Mouse (Mus musculus) lung, postnatal 36 days (tissue): ENCODE measurements around the gene Synj1.

Source experiments
- DNase-seq: peaks from one replicate; pipeline ENCODE4 v3.0.0; 2022; ENCODE audit warnings: mixed read lengths

Gene Synj1

DNA sequence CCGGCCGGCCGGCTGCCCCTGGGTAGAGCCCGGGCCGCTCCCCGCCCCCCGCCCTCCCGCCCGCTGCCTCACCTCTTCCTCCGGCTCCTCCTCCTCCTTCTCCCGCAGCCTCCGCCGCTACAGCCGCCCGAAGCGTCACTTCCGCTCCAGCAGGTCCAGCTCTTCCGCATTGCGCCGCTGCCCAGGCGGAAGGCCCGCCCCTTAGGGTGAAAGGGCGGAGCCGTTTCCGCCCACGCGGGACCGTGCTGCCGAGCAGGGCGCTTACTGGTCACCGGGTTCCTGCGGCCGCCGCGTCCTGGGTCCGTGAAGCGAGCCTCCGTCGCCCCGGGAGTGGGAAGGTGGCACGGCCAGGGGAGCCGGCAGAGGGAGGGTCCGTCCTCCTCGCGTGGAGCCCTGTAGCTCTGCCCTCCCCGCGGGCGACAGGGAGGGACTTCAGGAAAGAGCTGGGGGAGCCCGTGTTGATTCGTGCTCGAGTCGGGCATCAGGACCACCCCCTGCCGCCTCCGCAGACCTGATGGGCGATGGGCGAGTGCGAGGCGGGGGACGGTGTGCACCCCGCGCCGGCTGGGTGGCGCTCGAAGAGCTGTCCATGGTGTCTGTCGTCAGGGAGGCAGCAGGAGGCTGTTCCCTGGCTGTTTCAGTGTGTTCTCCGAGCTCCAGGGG is at the start of gene Synj1:
TSS of gene Synj1 (minus strand) at position 288 of the 663 bp plus-strand sequence.
- peak; percentile 93 for DNase-seq

DNA sequence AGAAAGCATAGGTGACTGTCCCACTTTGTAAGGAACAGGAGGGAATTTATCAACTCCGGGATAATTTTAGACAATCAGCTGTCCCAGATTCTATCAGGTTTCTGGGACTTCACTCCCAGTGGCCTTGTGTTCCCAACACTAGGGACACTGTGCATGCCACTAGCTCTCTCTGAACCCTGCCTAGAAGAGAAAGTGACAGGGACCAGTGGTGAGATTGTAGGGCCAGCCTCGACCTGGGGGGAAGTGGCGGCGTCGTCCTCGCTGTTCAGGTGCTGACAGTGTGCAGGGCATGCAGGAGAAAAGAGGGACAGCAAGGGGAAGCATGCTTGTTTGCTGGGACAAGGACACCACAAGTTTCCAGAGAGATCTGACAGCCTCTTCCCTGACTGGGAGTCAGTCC is 46.6 kb upstream of the Synj1 start:
- DNase-seq, result no peak

DNA sequence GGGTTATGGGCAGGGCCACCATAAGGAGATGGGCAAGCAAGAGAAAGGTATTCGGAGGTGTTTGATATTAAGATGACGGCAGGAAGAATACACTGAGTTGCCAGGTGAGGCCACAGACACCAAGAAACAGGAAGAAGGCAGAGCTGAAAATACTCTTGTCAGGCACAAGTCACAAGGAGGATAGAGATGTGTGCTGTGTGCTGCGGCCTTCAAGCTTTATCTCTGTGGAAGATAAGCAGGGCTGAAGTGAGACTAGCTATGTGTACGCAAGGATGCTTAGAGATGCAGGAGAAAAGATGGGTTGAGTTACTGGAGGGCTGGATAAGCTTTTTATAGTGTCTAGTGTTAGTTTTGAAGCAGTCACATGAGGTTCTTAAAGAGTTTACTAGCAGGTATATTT is 46.2 kb upstream of the Synj1 start:
- DNase-seq, result no peak

DNA sequence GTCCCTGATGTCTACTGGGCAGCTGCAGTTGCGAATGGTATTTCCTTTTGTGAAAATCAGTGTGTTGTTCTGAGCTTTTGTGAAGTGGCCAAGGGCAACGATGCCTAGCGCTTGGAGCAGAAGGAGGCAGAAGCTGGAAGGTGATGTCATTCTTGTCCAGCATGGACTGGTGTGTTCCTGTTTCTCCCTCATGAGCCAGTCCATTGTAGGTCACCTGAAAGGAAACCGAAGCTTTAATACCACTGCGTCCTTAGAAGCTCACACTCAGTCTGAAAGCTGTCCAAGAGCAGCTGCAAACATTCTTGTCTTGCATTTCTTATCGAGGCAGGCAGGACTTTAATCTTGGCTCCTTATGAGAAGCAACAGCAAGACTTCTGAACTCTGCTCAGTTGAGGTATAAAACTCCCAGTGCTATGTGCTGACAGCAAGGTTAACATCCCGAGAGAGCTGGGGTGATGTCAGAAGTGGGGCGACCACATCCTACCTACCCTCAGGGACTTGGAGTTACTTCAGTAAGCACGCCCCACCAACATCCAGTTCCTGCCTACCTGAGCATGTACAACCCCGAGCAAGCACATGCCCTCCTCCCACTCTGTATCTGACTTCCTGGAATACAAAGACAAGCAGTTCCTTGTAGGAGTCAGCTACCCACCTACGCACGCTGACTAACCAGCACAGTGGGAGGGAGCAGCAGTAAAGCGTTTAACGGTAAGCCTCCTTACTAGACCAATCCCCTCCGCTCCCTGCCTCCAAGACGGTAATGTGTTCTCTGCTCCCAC is 45.1 kb upstream of the Synj1 start:
- peak; percentile 37 for DNase-seq

DNA sequence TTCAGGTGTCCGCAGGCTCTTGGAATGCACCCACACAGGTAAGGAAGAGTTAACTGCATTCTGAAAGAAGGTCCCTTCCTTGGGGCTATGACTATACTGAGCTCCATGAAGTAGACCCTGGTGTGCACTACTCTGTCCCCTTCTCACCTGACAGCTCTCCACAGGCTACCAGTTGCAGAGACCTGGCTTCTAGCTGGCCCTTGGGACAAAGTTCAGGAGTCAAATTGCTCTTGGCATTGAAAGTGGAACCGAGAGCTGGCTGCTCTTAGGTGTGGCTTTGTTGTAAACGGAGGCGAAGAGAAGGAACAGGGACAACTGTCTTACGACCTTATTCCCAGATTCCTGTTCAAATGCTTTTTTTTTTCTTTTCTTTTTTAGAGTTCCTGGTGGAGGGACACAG is 44.0 kb upstream of the Synj1 start:
- no peak for DNase-seq

DNA sequence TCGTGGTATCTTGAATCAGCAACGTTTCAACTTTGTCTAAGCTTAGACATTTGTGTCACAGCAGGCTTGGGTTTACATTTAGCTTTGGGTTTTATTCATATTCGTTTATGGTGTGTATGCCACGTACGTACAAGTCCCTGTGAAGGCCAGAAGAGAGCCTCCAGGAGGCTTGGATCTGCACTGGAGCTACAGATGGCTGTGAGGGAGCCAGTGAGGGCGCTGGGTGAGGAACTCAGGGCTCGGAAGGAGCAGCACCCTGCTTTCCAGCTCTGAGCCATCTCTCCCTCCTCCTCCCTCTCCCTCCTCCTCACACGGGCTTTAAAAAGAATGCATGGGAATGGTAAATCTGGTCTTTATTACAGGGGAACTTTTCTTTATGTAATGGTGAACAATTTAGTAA is 42.5 kb upstream of the Synj1 start:
- no peak for DNase-seq

DNA sequence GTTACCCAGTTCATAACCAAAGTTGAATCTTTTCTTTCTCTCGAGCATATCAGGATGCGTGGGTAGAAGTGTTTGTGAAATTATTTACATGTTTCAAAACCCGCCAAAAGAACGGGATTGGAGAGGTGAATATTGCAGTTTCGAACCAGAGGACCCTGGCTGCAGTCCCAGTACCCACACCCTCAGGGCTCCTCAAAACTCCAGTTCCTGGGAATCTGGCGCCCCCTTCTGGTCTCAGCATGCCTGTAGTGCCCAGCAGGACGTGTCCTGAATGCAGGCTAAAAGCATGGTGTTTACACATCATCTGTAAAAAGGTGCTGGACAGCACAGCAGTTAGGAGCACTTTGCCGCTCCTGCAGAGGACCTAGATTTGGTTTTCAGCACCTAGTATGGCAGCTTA is 34.4 kb upstream of the Synj1 start:
- peak; percentile 71 for DNase-seq

DNA sequence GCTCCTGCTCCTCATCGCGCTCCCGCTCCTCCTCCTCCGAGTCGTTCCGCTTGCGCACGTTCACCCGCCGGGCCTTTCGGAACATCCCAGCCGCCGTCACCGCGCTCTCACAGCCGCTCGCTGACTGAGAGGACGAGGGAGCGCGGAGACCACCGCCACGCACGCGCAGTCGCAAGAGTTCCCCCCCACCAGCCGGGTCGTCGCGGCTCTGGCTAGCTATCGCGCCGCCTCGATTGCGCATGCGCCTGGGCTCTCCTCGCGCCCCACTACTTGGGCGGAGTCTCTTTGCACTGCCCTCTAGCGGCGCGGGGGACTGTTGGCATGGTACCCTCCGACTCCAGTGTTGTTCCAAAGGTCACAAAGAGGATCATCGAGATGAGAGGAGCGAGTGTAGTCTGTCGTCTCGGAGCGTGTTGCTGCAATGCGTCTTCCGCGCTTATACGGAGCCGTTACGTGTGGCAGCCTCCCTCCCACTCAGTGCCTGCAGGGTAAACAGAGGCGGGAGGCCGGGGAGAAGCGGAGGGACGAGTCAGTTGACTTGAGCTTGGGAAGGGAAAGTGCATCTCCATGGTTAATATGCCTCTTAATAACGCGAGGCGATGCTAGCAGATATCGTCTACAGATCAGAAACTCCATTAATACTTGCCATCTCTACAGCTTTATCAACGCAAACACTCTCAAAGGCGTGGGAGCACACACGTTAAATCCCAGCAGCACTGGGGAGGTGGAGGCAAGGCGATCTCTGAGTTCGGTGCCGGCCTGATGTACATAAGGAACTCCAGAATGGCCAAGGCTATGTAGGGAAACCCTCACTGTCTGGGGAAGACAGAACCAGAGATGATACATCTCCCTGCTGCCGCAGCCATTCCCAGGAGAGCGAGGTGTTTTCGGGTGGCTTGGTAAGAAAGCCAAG is 33.4 kb upstream of the Synj1 start, which contains the start of gene Paxbp1:
TSS of gene Paxbp1 (minus strand) at position 274 of the 913 bp plus-strand sequence.
- peak; percentile 99 for DNase-seq

DNA sequence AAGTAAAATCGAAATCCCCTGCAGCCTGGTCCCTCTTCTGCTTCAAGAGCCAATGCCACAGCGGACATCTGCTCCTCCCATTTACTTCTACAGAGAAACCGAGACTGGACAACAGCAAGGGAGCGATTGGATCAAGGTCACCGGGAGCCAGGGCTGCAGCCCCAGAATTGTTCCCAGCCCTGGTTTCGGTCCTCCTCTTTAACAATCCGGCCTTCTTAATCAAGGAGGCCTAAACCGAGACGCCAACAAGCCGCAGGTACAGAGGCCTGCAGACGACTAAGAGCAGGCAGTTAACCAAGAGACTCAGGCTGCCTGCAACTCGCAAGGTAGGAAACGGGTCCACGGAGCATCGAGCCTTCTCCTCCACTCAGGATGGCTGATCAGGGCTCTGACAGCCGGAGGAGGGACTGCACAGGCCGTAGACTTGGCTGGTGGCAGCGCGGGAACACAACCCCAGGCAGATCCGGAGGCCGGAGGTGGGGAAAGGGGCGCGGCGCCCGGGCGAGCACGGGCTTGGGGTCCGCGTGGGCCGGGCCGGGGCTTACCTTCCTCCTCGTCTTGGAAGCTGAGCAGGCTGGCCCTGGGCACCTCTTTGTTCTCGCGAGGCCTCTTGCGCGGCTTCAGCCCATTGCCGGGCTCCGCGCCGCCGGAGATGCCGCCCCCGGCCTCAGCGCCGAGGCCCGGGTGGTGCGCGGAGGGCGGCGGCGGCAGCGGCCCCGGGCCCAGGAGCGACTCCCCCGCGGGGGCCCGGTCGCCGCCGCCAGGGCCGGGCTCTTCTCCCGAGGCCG is 32.5 kb upstream of the Synj1 start:
- DNase-seq, result peak; percentile 60

DNA sequence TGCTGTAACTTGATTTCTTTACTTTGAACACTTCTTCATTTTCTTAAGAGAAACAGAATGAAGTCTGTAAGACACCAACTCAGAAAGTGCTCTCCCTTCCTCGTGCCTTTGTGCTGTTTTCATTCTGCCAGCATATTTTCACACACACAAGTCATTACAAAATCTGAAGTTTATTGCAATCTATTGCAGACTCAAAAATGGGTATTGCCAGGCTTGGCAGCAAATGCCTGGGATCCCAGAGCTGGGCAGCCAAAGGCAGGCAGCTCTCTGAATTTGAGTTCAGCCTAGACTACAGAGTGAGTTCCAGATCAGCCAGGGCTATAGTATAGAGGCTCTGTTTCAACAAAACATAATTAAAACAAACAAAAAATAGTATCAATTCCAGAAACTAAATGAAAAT is 31.5 kb upstream of the Synj1 start:
- DNase-seq, result no peak

DNA sequence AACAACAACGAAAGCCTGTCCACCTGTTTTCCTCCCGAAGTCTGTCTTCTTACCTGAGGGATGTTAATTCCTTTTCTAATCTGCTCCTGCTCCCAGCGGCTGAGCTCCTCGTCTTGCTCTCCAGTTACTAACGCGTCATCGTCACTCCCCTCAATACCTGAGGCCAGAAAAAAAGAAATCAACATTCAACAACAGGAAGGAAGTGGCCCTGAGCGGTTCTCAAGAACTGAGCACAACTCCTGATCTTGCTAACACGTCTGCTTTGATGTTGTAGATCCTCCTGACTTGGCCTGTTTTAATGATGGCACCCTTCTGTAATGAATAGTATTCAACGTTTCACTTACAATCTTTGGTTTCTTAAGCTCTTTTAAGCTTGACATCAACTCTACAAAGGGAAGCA is 24.8 kb upstream of the Synj1 start:
- no peak for DNase-seq

DNA sequence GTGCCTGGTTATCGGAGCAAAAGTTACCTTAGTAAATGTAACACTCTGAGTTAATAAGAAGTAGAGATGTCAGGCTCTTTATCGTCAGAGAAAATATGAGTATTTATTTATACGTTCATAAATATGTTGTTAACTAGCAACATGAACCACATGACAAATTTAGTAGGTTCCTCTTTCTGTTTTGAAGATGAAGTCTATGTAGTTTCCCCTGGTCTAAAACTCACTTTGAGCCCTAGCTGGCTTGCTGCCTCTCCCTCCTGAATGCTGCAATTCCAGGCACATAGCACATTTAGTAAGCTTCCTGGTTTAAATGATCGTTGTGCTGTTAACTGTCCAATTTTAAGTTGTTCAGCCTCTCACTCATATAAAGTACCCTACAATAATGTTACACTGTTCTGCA is 19.6 kb upstream of the Synj1 start:
- DNase-seq, result no peak

DNA sequence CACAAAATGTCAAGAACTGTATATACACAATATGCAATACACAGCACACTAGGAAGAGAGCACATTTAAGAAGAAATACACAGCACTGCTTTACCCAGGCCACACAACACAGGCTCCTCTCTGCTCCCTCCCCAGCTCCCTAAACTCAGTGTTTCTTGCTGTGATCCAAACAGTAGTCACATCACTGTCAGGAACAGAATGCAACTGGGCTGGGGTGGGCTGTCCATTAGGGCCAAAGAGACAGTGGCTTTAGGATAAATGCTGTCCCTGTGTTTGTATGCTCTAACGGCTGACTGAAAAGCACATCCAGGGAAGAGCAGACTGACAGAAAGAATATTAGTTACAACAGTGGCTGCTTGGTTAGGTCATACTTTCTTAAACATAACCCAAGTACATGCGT is 18.8 kb upstream of the Synj1 start:
- DNase-seq, result no peak

DNA sequence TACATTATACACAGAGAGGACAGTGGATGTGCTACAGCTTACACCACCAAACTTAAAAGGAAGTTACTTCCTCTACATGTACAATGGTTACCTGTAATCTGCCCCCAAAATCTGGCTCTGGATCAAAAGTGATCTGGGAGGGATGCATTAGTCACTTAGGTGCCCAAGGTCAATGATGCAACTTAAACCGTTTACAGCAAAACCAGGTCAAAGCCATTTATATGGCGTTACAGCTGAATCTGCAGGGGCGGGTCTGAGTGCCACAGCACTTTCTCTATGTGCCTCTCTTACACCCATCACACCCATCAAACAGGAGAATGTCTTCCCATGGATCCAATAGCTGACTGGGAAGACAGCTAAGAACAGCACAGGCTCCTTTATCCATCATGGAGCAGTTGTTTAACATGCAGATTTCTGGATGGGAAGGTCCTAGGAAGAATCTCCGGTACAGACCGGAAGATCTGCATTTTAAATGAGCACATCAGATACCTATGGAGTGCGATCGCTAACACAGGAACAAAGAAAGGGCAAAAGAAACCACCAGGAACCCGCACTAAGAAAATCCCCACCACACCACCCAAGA is 18.1 kb upstream of the Synj1 start:
- no peak for DNase-seq

DNA sequence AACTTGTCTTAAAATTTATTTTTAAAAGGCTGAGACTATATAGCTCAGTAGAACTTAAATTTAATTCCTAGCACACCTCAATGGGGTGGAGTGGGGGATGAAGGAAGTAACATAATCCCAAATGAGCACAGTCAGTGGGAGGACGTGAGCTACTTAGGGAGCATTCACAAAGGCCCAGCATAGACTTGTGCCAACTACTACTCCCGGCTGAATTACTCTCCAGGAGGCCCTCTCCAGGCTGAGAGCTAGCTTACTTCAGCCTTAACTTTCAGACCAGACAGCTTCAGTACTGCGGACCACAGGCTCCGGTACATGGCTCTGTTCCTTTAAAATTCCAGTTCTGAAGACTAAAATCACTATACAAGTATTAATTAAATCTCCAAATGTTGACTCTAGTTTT is 15.2 kb upstream of the Synj1 start:
- DNase-seq, result no peak

DNA sequence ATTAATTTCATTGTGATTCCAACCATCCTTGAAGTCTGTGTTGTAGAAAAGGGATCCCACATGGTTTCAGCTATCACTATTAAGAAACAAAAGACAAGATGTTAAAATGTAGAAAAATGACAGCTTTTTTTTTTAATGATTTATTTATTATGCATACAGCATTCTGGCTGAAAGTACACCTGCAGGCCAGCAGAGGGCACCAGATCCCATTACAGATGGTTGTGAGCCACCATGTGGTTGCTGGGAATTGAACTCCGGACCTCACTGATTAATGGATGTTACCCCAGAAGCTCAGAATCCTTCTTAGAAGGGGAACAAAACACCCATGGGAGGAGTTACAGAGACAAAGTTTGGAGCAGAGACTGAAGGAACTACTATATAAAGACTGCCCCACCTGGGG is 12.3 kb upstream of the Synj1 start:
- no peak for DNase-seq

DNA sequence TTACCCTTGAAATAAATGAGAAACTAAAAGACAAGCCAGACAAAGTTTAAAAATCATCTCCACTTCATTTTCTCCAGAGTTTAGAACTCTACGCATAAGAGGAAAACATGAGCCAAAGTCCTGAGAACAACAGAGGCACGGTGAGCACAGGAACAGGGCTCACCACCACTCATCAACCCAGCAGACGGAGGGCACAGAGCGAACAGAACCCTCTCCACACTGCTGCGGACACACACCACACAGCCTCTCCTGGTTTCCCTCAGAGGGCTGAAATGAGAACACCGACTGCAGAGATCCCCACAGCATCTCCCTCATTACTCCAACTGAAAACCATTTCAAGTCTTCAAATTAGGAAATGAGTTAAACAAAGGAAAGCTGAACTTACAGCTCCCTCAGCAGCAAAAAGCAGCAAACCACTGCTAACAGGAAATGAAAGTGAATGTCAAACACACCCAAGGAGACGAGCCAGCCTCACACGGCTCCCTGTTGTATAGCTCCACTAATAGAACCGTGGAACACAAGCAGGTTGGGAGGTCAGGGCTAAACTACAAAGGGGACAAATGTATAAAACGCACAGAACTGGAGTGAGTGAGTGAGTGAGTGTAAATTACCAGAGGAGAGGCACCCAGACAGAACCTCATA is 9.9 kb upstream of the Synj1 start:
- DNase-seq, result no peak

DNA sequence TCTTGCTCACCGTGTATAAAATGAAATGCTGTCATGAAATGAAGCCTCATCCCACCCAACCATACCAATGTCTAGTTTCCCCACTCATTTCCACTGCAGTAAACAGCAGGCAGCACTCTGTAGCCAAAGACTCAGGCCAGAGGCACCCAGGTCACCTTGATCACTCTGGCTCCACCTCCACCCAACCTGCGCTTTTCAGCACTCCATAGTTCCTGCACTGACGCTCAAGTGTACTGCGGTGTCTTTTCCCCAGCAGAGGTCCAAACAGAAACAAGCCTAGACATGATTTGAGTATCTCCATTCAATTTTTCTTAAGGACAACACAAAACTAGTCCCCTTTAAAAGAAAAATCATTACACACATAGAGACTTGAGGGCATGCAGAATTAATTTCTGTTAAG is 8.4 kb upstream of the Synj1 start:
- no peak for DNase-seq

DNA sequence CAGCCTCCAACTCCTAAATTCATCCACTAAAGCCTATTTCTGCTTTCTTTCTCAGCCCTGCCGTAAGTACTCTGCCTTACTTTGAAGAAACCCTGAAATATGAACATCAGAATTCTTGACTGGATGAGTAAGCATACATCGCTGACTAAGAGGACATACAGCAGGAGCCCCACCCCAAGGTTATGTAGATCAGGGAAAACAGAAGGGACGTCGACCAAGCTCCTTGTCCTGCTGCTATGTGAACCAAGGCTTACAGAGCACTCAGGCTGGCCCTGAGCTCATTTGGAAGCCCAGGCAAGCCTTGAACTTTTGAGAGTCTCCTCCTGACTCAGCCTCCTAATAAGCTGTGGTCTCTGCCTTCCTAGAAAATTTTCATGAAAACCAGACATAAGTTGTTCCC is 4.7 kb upstream of the Synj1 start:
- DNase-seq, result no peak

DNA sequence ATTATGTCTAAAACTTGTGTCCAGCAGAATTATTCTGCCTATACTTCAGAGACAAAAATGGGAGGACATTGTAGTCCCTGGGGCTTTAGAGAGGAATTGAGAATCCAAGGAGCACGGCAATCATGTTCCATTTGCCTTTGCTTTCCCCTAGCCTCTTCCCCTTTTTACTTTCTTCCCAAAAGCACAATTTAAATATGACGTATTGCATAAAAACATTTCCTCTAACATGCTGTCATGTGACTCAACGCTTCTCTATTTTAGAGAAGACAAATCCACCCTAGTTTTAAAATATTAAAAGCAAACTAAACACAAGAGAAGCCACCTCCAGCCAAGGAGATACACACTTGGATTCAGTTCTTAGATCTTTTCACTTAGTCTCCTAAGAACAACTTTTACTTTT is 739 bp upstream of the Synj1 start:
- DNase-seq, result no peak

DNA sequence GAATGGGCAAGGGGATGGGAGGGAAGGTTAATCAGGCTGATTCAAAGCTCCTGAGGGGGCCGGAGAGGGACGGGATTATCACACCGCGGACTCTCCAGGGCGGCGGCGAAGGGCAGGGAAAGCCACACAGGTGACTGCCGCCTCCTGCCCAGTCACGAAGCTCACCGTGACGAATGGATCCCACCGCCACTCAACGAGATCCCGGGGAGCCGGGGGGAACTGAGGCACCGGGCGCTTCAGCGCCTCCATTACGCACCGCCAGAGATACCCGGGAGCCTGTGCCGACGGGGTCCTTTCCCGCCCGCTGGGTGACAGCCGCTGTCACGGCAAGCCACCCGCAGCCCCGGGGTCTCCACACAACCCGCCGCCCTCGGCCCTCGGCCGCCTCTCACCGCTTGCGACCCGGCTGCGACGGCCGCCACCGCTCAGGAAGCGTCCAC is 507 bp downstream of the Synj1 start:
- peak; percentile 16 for DNase-seq
